Comparison of ENCODE assay signal across 9 mouse cellular contexts in the genomic region with DNA sequence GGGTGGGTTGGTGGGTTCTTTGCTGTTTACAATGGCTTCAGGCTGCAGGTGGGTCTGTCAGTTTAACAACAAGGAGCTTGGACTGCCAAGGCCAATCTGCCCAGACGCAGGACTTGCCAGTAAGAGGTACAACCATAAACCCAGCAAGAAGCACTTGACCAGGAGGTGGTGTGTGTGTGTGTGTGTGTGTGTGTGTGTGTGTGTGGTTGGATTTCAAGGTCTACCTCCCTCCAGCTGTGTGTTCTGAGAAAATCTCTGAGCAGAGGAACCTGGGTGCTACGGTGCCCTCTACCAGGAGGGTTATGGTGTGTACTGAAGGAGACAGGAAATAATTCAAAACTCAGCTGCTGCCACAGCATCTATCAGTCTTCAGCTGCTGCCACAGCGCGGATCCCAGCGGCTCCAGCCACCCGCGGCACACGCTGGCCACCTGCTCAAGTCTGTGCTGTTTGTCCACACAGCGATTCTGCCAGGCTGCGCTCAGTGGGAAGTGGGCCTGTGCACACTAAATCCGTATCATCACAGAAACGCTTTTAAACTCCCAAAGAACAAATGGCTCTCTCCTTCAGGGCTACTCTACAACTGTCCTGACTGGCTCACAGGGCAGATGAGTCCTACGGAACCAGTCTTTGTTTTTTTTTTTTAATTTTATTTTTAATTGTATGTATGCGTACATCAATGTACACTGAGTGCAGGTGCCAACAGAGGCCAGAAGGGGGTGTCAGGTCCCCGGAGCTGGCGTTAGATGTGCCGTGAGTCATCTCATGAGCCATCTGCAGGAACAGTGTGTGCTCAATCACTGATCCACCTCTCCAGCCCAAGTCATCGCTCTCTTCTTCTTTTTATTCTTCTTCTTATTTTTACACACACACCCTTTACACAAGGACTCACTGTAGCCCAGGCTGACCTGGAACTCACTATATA. TPM values are rescaled to one million over a fixed set of nuclear protein-coding genes. Genes with fewer than 3 reads are reported as not detected.
DNase-seq lines count a peak whose midpoint lies in the region; ATAC-seq and TF ChIP-seq lines count a peak whose summit lies in the region.
"Had no signal": no experiment of that assay in that cellular context is flagged by ENCODE, and none has a peak within 500 bp of the region (broad histone marks: within the 10 kb centered on the region; RNA-seq: fewer than 3 reads in every experiment).

No protein-coding gene starts in this region.

- TF ChIP-seq POLR2A in cerebellum, adult 2 months (IDR thresholded peaks at IDR 0.05; ENCODE audit: borderline replicate concordance, insufficient read depth, low read length) = 0 out of 2 replicates have a peak, but pooled peaks have one; percentile 1

- peak; percentile 76 for ATAC-seq in hindbrain, postnatal 0 days
- ATAC-seq in hindbrain, embryonic 13.5 days (ENCODE audit: low FRiP score) = no peak
- no peak for ATAC-seq in midbrain, embryonic 13.5 days

- H3K36me3 ChIP-seq in hindbrain, postnatal 0 days (ENCODE audit: insufficient read depth, low read length) = peaks cover 44% of the 10 kb centered on the region; the same call in 1 of the 2 replicates
- peaks cover 58% of the 10 kb centered on the region for H3K36me3 ChIP-seq in hindbrain, embryonic 13.5 days
- H3K36me3 ChIP-seq in midbrain, embryonic 13.5 days = peaks cover 58% of the 10 kb centered on the region

- DNase-seq in hindbrain, postnatal 0 days (ENCODE audit: low spot score) = peak; percentile 67
- DNase-seq in thymus, postnatal 14 days = peak; percentile 40
- DNase-seq in thymus, postnatal 10 days (ENCODE audit: low spot score in 2 of 2) = no peak
- DNase-seq in cerebellum, adult 2 months = peak; percentile 84 to 91
- peak; percentile 43 for DNase-seq in thymus, postnatal 4 days
- no peak for DNase-seq in urinary bladder, adult 18-20 months (ENCODE audit: low spot score in 2 of 2)

- H3K27ac ChIP-seq in hindbrain, postnatal 0 days = peak overlapping the region; percentile 56
- H3K27ac ChIP-seq in hindbrain, embryonic 13.5 days = no peak overlapping the region
- peak overlapping the region; percentile 82 for H3K27ac ChIP-seq in cerebellum, adult 2 months (ENCODE audit: insufficient read depth, low read length)
- no peak overlapping the region for H3K27ac ChIP-seq in midbrain, embryonic 13.5 days
- H3K27ac ChIP-seq: lung, embryonic 15.5 days had no signal

- H3K4me2 ChIP-seq in hindbrain, postnatal 0 days (ENCODE audit: low read depth, low read length) = no peak overlapping the region
- no peak overlapping the region for H3K4me2 ChIP-seq in hindbrain, embryonic 13.5 days
- no peak overlapping the region for H3K4me2 ChIP-seq in midbrain, embryonic 13.5 days (replicated peaks)
- H3K4me2 ChIP-seq: lung, embryonic 15.5 days had no signal

- H3K9me3 ChIP-seq in hindbrain, postnatal 0 days (ENCODE audit: low read length) = no peaks in the 10 kb centered on the region
- no peaks in the 10 kb centered on the region for H3K9me3 ChIP-seq in hindbrain, embryonic 13.5 days
- H3K9me3 ChIP-seq in midbrain, embryonic 13.5 days = no peaks in the 10 kb centered on the region
- H3K9me3 ChIP-seq: lung, embryonic 15.5 days had no signal

- TF ChIP-seq CTCF in hindbrain, postnatal 0 days (IDR thresholded peaks at IDR 0.05; ENCODE audit: low read depth) = peak; percentile 52; the same call in 1 of the 2 replicates
- peak; percentile 67 for TF ChIP-seq CTCF in cerebellum, adult 2 months (IDR thresholded peaks at IDR 0.05; ENCODE audit: borderline replicate concordance, insufficient read depth, low read depth, low read length)

- 68% methylated on average over 18 of the region's 18 CpGs for WGBS in hindbrain, postnatal 0 days
- WGBS in hindbrain, embryonic 13.5 days = 86% methylated on average over 18 of the region's 18 CpGs
- 10% methylated on average over 18 of the region's 18 CpGs for WGBS in cerebellum, adult 2 months
- 86% methylated on average over 18 of the region's 18 CpGs for WGBS in midbrain, embryonic 13.5 days

- no peaks in the 10 kb centered on the region for H3K27me3 ChIP-seq in hindbrain, postnatal 0 days (ENCODE audit: insufficient read depth, low read length)
- no peaks in the 10 kb centered on the region for H3K27me3 ChIP-seq in hindbrain, embryonic 13.5 days
- H3K27me3 ChIP-seq in cerebellum, adult 2 months (ENCODE audit: control insufficient read depth, insufficient read depth, low read length) = no peaks in the 10 kb centered on the region
- H3K27me3 ChIP-seq in midbrain, embryonic 13.5 days = no peaks in the 10 kb centered on the region
- H3K27me3 ChIP-seq: lung, embryonic 15.5 days had no signal

- H3K4me1 ChIP-seq in hindbrain, postnatal 0 days (ENCODE audit: insufficient read depth, low read length) = no peaks in the 10 kb centered on the region
- peaks cover 6% of the 10 kb centered on the region for H3K4me1 ChIP-seq in hindbrain, embryonic 13.5 days (replicated peaks)
- H3K4me1 ChIP-seq in cerebellum, adult 2 months (ENCODE audit: control insufficient read depth, insufficient read depth, low read length) = peaks cover 40% of the 10 kb centered on the region
- H3K4me1 ChIP-seq in midbrain, embryonic 13.5 days (replicated peaks) = no peaks in the 10 kb centered on the region

- H3K9ac ChIP-seq in hindbrain, postnatal 0 days (replicated peaks; ENCODE audit: low read length) = no peak overlapping the region
- H3K9ac ChIP-seq in hindbrain, embryonic 13.5 days = no peak overlapping the region
- H3K9ac ChIP-seq in midbrain, embryonic 13.5 days (replicated peaks) = no peak overlapping the region
- H3K9ac ChIP-seq: lung, embryonic 15.5 days had no signal

- no peak overlapping the region for H3K4me3 ChIP-seq in hindbrain, postnatal 0 days (ENCODE audit: low read length)
- no peak overlapping the region for H3K4me3 ChIP-seq in hindbrain, embryonic 13.5 days
- H3K4me3 ChIP-seq in cerebellum, adult 2 months (replicated peaks; ENCODE audit: insufficient read depth, low read depth, low read length) = no peak overlapping the region
- no peak overlapping the region for H3K4me3 ChIP-seq in midbrain, embryonic 13.5 days (replicated peaks)
- H3K4me3 ChIP-seq: lung, embryonic 15.5 days had no signal

RNA-seq across cellular contexts. Expression of a gene that starts 9.4 kb away (rescaled TPM):
- 44.7 and 55.1 TPM in 2 replicates for total RNA-seq in hindbrain, postnatal 0 days (2014; rRNA removed)
- 30.7 and 31.4 TPM in 2 replicates for polyA plus RNA-seq in hindbrain, postnatal 0 days (2015; fragmentation: Nextera tagmentation; extraction: Ambion mirVana)
- polyA plus RNA-seq in hindbrain, embryonic 13.5 days (2015; fragmentation: Nextera tagmentation; extraction: Ambion mirVana) = 37.5 and 39.6 TPM in 2 replicates
- polyA plus RNA-seq in cerebellum, adult 2 months (2012; rRNA removed) = 61.6 and 62.1 TPM in 2 replicates
- polyA plus RNA-seq in midbrain, embryonic 13.5 days (2015; fragmentation: Nextera tagmentation; extraction: Ambion mirVana) = 34.9 and 48.3 TPM in 2 replicates

RNA-seq across cellular contexts. Expression of a gene that starts 10.2 kb away (rescaled TPM):
- 41.2 and 43.5 TPM in 2 replicates for total RNA-seq in hindbrain, postnatal 0 days (2014; rRNA removed)
- 34.4 and 36.4 TPM in 2 replicates for polyA plus RNA-seq in hindbrain, postnatal 0 days (2015; fragmentation: Nextera tagmentation; extraction: Ambion mirVana)
- polyA plus RNA-seq in hindbrain, embryonic 13.5 days (2015; fragmentation: Nextera tagmentation; extraction: Ambion mirVana) = 45.4 and 49.7 TPM in 2 replicates
- polyA plus RNA-seq in cerebellum, adult 2 months (2012; rRNA removed) = 96.5 and 107 TPM in 2 replicates
- polyA plus RNA-seq in midbrain, embryonic 13.5 days (2015; fragmentation: Nextera tagmentation; extraction: Ambion mirVana) = 41.5 and 49.8 TPM in 2 replicates

RNA-seq across cellular contexts. Expression of a gene that starts 57.5 kb away (rescaled TPM):
- total RNA-seq in hindbrain, postnatal 0 days (2014; rRNA removed) = 9.0 and 12.7 TPM in 2 replicates
- polyA plus RNA-seq in hindbrain, postnatal 0 days (2015; fragmentation: Nextera tagmentation; extraction: Ambion mirVana) = 14.4 and 15.6 TPM in 2 replicates
- 18.3 and 21.1 TPM in 2 replicates for polyA plus RNA-seq in hindbrain, embryonic 13.5 days (2015; fragmentation: Nextera tagmentation; extraction: Ambion mirVana)
- polyA plus RNA-seq in cerebellum, adult 2 months (2012; rRNA removed) = 33.9 and 35.5 TPM in 2 replicates
- 18.5 and 19.7 TPM in 2 replicates for polyA plus RNA-seq in midbrain, embryonic 13.5 days (2015; fragmentation: Nextera tagmentation; extraction: Ambion mirVana)

RNA-seq across cellular contexts. Expression of a gene that starts 58.2 kb away (rescaled TPM):
- 250 and 316 TPM in 2 replicates for total RNA-seq in hindbrain, postnatal 0 days (2014; rRNA removed)
- polyA plus RNA-seq in hindbrain, postnatal 0 days (2015; fragmentation: Nextera tagmentation; extraction: Ambion mirVana) = 354 and 366 TPM in 2 replicates
- 261 and 279 TPM in 2 replicates for polyA plus RNA-seq in hindbrain, embryonic 13.5 days (2015; fragmentation: Nextera tagmentation; extraction: Ambion mirVana)
- polyA plus RNA-seq in cerebellum, adult 2 months (2012; rRNA removed) = 227 and 230 TPM in 2 replicates
- 225 and 235 TPM in 2 replicates for polyA plus RNA-seq in midbrain, embryonic 13.5 days (2015; fragmentation: Nextera tagmentation; extraction: Ambion mirVana)

Comparison
In these comparisons a context has a peak if more than half of its experiments do, and no peak if none do; other contexts are left out.
1. DNase-seq: peak in hindbrain, postnatal 0 days (single experiment), thymus, postnatal 14 days (single experiment), cerebellum, adult 2 months (2 of 2) and thymus, postnatal 4 days (single experiment); none in thymus, postnatal 10 days (0 of 2) and urinary bladder, adult 18-20 months (0 of 2).
2. H3K27ac ChIP-seq: peak in hindbrain, postnatal 0 days (single experiment) and cerebellum, adult 2 months (single experiment); none in hindbrain, embryonic 13.5 days (single experiment) and midbrain, embryonic 13.5 days (single experiment).